9 mouse cellular contexts compared by ENCODE assay signal in genomic region chr4:53513276-53514081, GRCm38 (mm10).
DNase-seq lines count a peak whose midpoint lies in the region; ATAC-seq lines count a peak whose summit lies in the region.
"Had no signal": no experiment of that assay in that cellular context is flagged by ENCODE, and none has a peak within 500 bp of the region (broad histone marks: within the 10 kb centered on the region; RNA-seq: fewer than 3 reads in every experiment).

No protein-coding gene starts in this region.

- H3K4me1 ChIP-seq in lung, embryonic 15.5 days: peaks cover 29% of the 10 kb centered on the region
- peaks cover 25% of the 10 kb centered on the region for H3K4me1 ChIP-seq in neural tube, embryonic 14.5 days (ENCODE audit: control insufficient read depth, insufficient read depth, low read length)

- no peaks in the 10 kb centered on the region for H3K36me3 ChIP-seq in lung, embryonic 15.5 days
- no peaks in the 10 kb centered on the region for H3K36me3 ChIP-seq in neural tube, embryonic 14.5 days (ENCODE audit: control insufficient read depth, insufficient read depth, low read length)
- H3K36me3 ChIP-seq: liver, embryonic 13.5 days had no signal

- 42% methylated on average over 11 of the region's 11 CpGs for WGBS in lung, embryonic 15.5 days
- 70% methylated on average over 11 of the region's 11 CpGs for WGBS in neural tube, embryonic 14.5 days

- no peak overlapping the region for H3K9ac ChIP-seq in lung, embryonic 15.5 days
- no peak overlapping the region for H3K9ac ChIP-seq in neural tube, embryonic 14.5 days (replicated peaks; ENCODE audit: low read depth, low read length)
- H3K9ac ChIP-seq: liver, embryonic 13.5 days had no signal

- DNase-seq in adrenal gland, postnatal 14 days: peak; percentile 11
- DNase-seq in adrenal gland, adult 18-20 months (ENCODE audit: low spot score in 2 of 2): no peak
- DNase-seq in lung, postnatal 14 days: no peak
- DNase-seq in kidney, postnatal 14 days: peak; percentile 62
- DNase-seq in adipocyte (ENCODE audit: low spot score): no peak
- no peak for DNase-seq in ovary, postnatal 14 days (ENCODE audit: low spot score)
- DNase-seq: liver, embryonic 13.5 days had no signal

- H3K9me3 ChIP-seq in lung, embryonic 15.5 days: no peaks in the 10 kb centered on the region
- no peaks in the 10 kb centered on the region for H3K9me3 ChIP-seq in neural tube, embryonic 14.5 days (ENCODE audit: control insufficient read depth, low read length)
- H3K9me3 ChIP-seq: liver, embryonic 13.5 days had no signal

- H3K4me3 ChIP-seq in lung, embryonic 15.5 days: no peak overlapping the region
- no peak overlapping the region for H3K4me3 ChIP-seq in neural tube, embryonic 14.5 days (ENCODE audit: low read depth, low read length)
- H3K4me3 ChIP-seq: liver, embryonic 13.5 days had no signal

- peak overlapping the region; percentile 12 for H3K4me2 ChIP-seq in lung, embryonic 15.5 days
- no peak overlapping the region for H3K4me2 ChIP-seq in neural tube, embryonic 14.5 days (ENCODE audit: low read depth, low read length)
- H3K4me2 ChIP-seq: liver, embryonic 13.5 days had no signal

- ATAC-seq in lung, embryonic 15.5 days (ENCODE audit: borderline replicate concordance, extremely low read depth, low FRiP score, low TSS enrichment): peak; percentile 53; the same call in 1 of the 2 replicates
- no peak for ATAC-seq in neural tube, embryonic 14.5 days (ENCODE audit: low read depth)

- H3K27ac ChIP-seq in lung, embryonic 15.5 days: peak overlapping the region; percentile 50
- peak overlapping the region; percentile 75; the same call in 1 of the 2 replicates for H3K27ac ChIP-seq in neural tube, embryonic 14.5 days (ENCODE audit: low read depth, low read length)
- H3K27ac ChIP-seq: liver, embryonic 13.5 days had no signal

- no peaks in the 10 kb centered on the region for H3K27me3 ChIP-seq in lung, embryonic 15.5 days
- no peaks in the 10 kb centered on the region for H3K27me3 ChIP-seq in neural tube, embryonic 14.5 days (ENCODE audit: control insufficient read depth, insufficient read depth, low read length)
- H3K27me3 ChIP-seq: liver, embryonic 13.5 days had no signal

Comparison
In these comparisons a context has a peak if more than half of its experiments do, and no peak if none do; other contexts are left out.
1. DNase-seq: peak in adrenal gland, postnatal 14 days (single experiment) and kidney, postnatal 14 days (single experiment); none in adrenal gland, adult 18-20 months (0 of 2), lung, postnatal 14 days (single experiment), adipocyte (single experiment) and ovary, postnatal 14 days (single experiment).